Mouse (Mus musculus) spleen, adult 2 months (tissue): Measurements from ENCODE around the gene Lonp2. TPM values are rescaled to one million over a fixed set of nuclear protein-coding genes. Genes with fewer than 3 reads are reported as not detected.
A peak's percentile ranks its signal among the peaks of the same experiment; 100 is the strongest.

ENCODE experiments used
- DNase-seq, 2 experiments: peaks; one replicate each; pipeline versions ENCODE4 v3.0.0 to v3.0.0-alpha.2; 2012 to 2021; ENCODE audit warnings: low spot score in 2 of 2, low read depth in 1 of 2
- H3K27ac ChIP-seq: fragments of 200-500 bp; 2 replicates; pipeline ENCODE4 v1.5.1; 2012; ENCODE audit warnings: low read length, inconsistent platforms; ENCODE audit not compliant: insufficient read depth
- H3K27me3 ChIP-seq: fragments of 200-500 bp; 2 replicates; pipeline ENCODE4 v1.6.1; 2012; ENCODE audit warnings: mild to moderate bottlenecking, moderate library complexity, low read length, inconsistent platforms; ENCODE audit not compliant: control insufficient read depth, insufficient read depth
- H3K36me3 ChIP-seq: fragments of 200-500 bp; 2 replicates; pipeline ENCODE4 v1.6.1; 2012; ENCODE audit warnings: mild to moderate bottlenecking, low read length, inconsistent platforms; ENCODE audit not compliant: control insufficient read depth, insufficient read depth
- H3K4me1 ChIP-seq: fragments of 200-500 bp; 2 replicates; pipeline ENCODE4 v1.6.1; 2011; ENCODE audit warnings: inconsistent platforms; ENCODE audit not compliant: control insufficient read depth, insufficient read depth, insufficient read length
- H3K4me3 ChIP-seq: fragments of 200-500 bp; 2 replicates; pipeline ENCODE4 v1.5.1; 2011; ENCODE audit warnings: mild to moderate bottlenecking, inconsistent platforms; ENCODE audit not compliant: insufficient read depth, insufficient read length; ENCODE audit errors: extremely low read depth
- CTCF ChIP-seq: fragments of 200-500 bp; IDR thresholded peaks from 2 replicates; pipeline ENCODE4 v1.5.1; 2011; ENCODE audit warnings: mild to moderate bottlenecking, inconsistent platforms; ENCODE audit not compliant: insufficient read depth, insufficient read length, insufficient replicate concordance; ENCODE audit errors: extremely low read depth
- POLR2A ChIP-seq: fragments of 200-500 bp; IDR thresholded peaks from 2 replicates; pipeline ENCODE4 v1.6.1; 2011; ENCODE audit warnings: low read depth, low read length, inconsistent platforms
- WGBS: fragments of 180-500 bp; shearing (Covaris S2); methylation state at CpG from one replicate; pipeline ENCODE4 v1.1.7; 2018; 5-methylcytosine and 5-hydroxymethylcytosine counted together
- polyA plus RNA-seq: library from polyadenylated mRNA; depleted of rRNA; stranded (reverse); fragments of >200 nt; gene quantifications from 2 replicates; pipeline ENCODE4 v1.2.3, GENCODE M21; 2012

Gene Lonp2
- polyA plus RNA-seq, 1 experiment: 48.9 TPM

DNA sequence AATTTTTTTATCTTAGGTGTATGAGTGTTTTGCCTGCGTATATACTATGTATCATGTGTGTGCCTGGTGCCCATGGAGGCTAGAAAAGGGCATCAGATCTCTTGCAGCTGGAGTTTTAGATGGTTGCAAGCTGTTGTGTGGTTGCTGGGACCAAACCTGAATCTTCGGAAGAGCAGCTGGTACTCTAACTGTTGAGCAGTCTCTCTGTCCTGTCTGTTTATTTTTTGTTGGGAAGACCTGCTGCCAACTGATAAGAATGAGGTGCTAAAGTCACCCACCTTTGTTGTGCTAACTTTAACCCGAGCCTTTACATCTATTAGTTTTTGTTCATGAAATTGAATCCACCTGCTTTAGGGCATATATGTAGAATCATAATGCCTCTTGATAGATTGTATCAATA, 78.6 kb downstream of the Lonp2 start:
- TF ChIP-seq CTCF (no peak), POLR2A (no peak)

DNA sequence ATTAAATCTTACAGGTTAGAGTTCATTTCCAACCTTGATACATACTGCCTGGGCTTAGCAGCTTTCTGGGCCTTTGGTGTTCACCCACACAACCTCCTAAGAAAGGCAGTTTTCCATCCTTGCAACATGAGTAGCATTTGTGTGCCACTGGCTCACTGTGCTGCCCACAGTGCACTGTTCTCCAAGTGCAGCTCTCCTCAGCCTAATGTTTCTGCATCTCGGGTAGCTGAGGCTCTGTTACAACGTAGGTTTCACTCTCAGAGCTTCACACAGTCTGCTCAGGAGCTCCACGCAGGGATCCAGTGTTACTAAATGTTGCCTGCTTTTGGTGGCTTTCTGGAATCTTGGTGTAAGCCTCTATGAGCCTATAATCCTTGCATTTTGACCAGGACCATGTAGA, 81.5 kb downstream of the Lonp2 start:
- no peak for DNase-seq
- WGBS: 85% methylated on average over 3 of the region's 3 CpGs
- TF ChIP-seq CTCF: no peak
- TF ChIP-seq POLR2A: no peak
- H3K27ac ChIP-seq: 0 out of 2 replicates have a peak overlapping the region, but pooled peaks have one; percentile 35
- 0 out of 2 replicates have a peak, but pooled peaks cover 1% of the 10 kb centered on the region for H3K36me3 ChIP-seq
- peaks cover 11% of the 10 kb centered on the region for H3K4me1 ChIP-seq
- H3K4me3 ChIP-seq: no peak overlapping the region
- no peaks in the 10 kb centered on the region for H3K27me3 ChIP-seq

More for the DNA sequence above, 78.6 kb downstream of the Lonp2 start:
- Histone ChIP-seq H3K27ac (no peak overlapping the region), H3K4me1 (peaks cover 9% of the 10 kb centered on the region; the same call in 1 of the 2 replicates), H3K4me3 (no peak overlapping the region), H3K27me3 (no peaks in the 10 kb centered on the region), H3K36me3 (no peaks in the 10 kb centered on the region)
- DNase-seq: no peak
- 89% methylated on average over 3 of the region's 3 CpGs for WGBS

DNA sequence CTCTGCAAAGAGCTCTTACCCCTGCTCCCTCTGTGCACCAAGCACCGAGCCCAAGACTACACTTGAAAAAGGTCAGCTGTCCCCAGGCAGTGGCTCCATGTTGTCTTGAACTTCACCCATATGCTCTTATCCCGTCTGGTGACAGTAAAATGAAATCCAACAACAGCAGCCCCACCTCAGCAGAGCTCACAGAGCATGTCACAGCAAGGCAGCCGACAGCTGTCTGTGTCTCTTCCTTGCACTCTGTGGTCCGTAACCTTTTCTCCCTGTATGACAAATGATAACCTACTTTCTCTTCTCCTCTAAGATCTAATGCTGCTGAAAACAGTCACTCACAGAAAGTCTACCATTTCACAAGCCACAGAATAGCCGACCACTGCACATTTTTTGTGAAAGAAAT, 82.9 kb downstream of the Lonp2 start:
- H3K4me3 ChIP-seq: no peak overlapping the region
- no peak for TF ChIP-seq POLR2A
- no peak for TF ChIP-seq CTCF
- peaks cover 11% of the 10 kb centered on the region for H3K4me1 ChIP-seq
- no peaks in the 10 kb centered on the region for H3K27me3 ChIP-seq
- H3K27ac ChIP-seq: peak overlapping the region; percentile 38
- peaks cover 3% of the 10 kb centered on the region; the same call in 1 of the 2 replicates for H3K36me3 ChIP-seq
- no peak for DNase-seq
- 70% methylated on average over 5 of the region's 5 CpGs for WGBS

DNA sequence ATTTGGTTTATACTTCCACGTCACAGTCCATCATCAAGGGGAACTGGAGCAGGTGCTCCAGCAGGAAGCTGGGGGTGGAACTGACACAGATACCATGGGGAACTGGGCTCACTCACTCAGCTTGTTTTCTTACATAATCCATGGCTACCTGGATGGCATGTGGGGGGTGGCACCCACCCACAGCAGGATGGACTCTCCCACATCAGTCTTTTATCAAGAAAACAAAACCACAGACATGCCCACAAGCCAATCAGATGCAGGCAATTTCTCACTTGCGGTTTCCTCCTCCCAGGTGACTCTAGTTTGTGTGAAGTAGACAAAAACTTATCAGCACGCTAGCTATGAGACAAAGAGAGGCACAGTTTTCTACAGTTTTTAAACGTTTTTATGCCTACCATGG, 84.0 kb downstream of the Lonp2 start:
- DNase-seq: peak; percentile 42 to 77
- peaks cover 11% of the 10 kb centered on the region for H3K4me1 ChIP-seq
- peak overlapping the region; percentile 69 for H3K27ac ChIP-seq
- TF ChIP-seq CTCF (no peak), POLR2A (no peak)
- no peaks in the 10 kb centered on the region for H3K27me3 ChIP-seq
- no peak overlapping the region for H3K4me3 ChIP-seq
- WGBS: 7% methylated on average over 4 of the region's 4 CpGs
- peaks cover 5% of the 10 kb centered on the region; the same call in 1 of the 2 replicates for H3K36me3 ChIP-seq

DNA sequence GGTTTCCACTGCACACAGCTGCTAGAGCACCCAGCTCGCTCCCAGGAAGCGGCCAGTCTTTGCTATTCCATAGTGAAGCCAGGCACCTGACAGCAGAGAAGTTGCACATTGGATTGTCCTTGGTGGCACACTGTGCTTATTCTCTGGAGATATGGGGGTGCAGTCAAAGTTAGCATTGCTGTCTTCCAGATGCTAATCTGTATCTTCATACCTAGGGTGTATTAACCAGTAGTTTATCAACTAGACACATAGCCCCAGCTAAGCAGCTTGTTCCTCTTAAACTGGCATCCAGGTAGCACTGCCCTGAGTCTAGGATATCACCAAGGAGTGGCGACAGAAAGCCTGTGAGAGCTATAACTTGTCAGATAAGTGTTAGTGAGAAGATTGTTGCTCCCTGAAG, 88.8 kb downstream of the Lonp2 start:
- Histone ChIP-seq H3K27me3 (no peaks in the 10 kb centered on the region), H3K27ac (no peak overlapping the region), H3K4me1 (peaks cover 11% of the 10 kb centered on the region), H3K36me3 (peaks cover 26% of the 10 kb centered on the region), H3K4me3 (no peak overlapping the region)
- 88% methylated on average over 3 of the region's 3 CpGs for WGBS
- no peak for DNase-seq
- TF ChIP-seq POLR2A: no peak
- TF ChIP-seq CTCF: no peak

DNA sequence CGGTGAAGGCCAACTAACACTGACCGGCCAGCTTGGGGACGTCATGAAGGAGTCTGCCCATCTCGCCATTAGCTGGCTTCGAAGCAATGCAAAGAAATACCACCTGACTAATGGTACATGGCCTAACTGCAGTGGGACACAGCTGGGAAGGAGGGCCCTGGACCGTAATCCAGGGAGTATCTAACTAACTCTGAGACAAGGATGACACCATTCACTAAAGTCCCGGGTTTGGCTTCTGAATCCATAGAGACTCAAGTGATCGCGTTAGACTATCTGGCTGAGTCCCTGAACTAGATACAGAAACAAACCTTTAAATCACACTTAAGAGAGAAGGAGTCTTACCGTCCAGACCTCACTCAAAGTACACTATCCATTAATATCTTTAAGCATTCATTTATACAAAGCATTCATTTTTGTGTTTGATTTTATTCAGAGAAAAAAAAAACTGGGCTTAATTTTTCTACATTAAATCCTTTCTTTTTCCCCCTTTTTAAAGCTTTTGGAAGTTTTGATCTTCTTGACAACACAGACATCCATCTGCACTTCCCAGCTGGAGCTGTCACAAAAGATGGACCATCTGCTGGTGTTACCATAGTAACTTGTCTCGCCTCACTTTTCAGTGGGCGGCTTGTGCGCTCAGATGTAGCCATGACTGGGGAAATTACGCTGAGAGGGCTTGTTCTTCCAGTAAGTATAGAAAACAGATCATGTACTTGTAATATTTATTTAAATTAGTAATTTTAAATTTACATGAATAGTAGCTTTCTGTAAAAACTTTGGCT, 89.8 kb downstream of the Lonp2 start:
- Histone ChIP-seq H3K27me3 (no peaks in the 10 kb centered on the region), H3K27ac (no peak overlapping the region), H3K4me1 (peaks cover 3% of the 10 kb centered on the region; the same call in 1 of the 2 replicates)

DNA sequence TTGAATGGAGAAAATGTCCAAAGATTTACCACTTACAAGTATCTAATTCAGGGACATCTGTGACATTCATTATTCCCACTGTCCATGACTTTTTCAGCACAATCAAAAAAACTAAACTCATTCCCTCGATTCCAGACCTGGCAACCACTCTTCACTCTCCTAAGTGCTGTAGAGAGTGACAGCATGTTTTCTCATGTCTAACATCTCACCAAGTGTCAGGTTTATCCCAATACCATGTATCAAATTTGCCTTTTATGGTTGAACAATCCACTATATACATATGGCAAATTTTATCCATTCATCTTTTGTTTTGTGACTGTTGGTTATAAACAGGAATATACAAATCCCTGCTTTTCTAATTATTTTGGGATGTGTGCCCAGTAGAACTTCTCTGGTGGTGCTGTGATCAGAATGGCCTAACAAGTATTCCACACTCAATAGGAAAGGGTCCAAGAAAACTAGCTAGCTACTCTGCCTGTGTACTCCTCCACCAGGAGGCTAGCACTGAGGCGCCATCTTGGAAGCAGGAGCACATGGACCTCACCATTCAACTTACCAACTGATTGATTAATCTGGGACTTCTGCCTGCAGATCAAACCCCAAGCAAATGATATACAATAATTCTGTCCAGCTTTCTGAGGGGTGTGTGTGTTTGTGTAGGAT, 94.6 kb downstream of the Lonp2 start:
- no peak for TF ChIP-seq CTCF
- TF ChIP-seq POLR2A: no peak
- Histone ChIP-seq H3K36me3 (peaks cover 20% of the 10 kb centered on the region), H3K4me1 (peaks cover 7% of the 10 kb centered on the region; the same call in 1 of the 2 replicates), H3K27ac (no peak overlapping the region), H3K27me3 (no peaks in the 10 kb centered on the region), H3K4me3 (no peak overlapping the region)
- 95% methylated on average over 2 of the region's 2 CpGs for WGBS
- DNase-seq: no peak

More for the DNA sequence above, 89.8 kb downstream of the Lonp2 start:
- TF ChIP-seq POLR2A (no peak), CTCF (no peak)
- H3K36me3 ChIP-seq: peaks cover 27% of the 10 kb centered on the region
- WGBS: 95% methylated on average over 14 of the region's 14 CpGs
- no peak overlapping the region for H3K4me3 ChIP-seq
- no peak for DNase-seq
